Mouse (Mus musculus) hindbrain, postnatal 0 days (tissue): ENCODE measurements around the gene Fam155a. TPM values are rescaled to one million over a fixed set of nuclear protein-coding genes. Genes with fewer than 3 reads are reported as not detected.
A peak's percentile ranks its signal among the peaks of the same experiment; 100 is the strongest.

Experiments used
- ATAC-seq: fragments of 200-750 bp; cut with Nextera tagmentation; 2 replicates; pipeline ENCODE4 v1.8.0; 2017; ENCODE audit warnings: mild to moderate bottlenecking, moderate TSS enrichment, moderate library complexity
- DNase-seq: peaks from one replicate; pipeline ENCODE4 v3.0.0-alpha.2; 2015; ENCODE audit warnings: low spot score
- H3K27ac ChIP-seq: fragments of 300-500 bp; sonication (generic); 2 replicates; pipeline ENCODE4 v1.5.1; 2014; ENCODE audit warnings: mild to moderate bottlenecking
- H3K27me3 ChIP-seq: fragments of 300-500 bp; sonication (generic); 2 replicates; pipeline ENCODE4 v1.6.1; 2014; ENCODE audit warnings: low read length, mixed read lengths; ENCODE audit not compliant: insufficient read depth
- H3K36me3 ChIP-seq: fragments of 300-500 bp; sonication (generic); 2 replicates; pipeline ENCODE4 v1.6.1; 2014; ENCODE audit warnings: low read length, mixed read lengths; ENCODE audit not compliant: insufficient read depth
- H3K4me1 ChIP-seq: fragments of 300-500 bp; sonication (generic); 2 replicates; pipeline ENCODE4 v1.6.1; 2014; ENCODE audit warnings: antibody characterized with exemption, low read length, mixed read lengths; ENCODE audit not compliant: insufficient read depth
- H3K4me2 ChIP-seq: fragments of 300-500 bp; sonication (generic); 2 replicates; pipeline ENCODE4 v1.6.1; 2014; ENCODE audit warnings: low read depth, mild to moderate bottlenecking, low read length, moderate library complexity, mixed read lengths
- H3K4me3 ChIP-seq: fragments of 300-500 bp; sonication (generic); 2 replicates; pipeline ENCODE4 v1.5.1; 2014; ENCODE audit warnings: low read length
- H3K9ac ChIP-seq: fragments of 300-500 bp; sonication (generic); replicated peaks from 2 replicates; pipeline ENCODE4 v1.6.1; 2014; ENCODE audit warnings: mild to moderate bottlenecking, low read length, moderate library complexity, mixed read lengths
- H3K9me3 ChIP-seq: fragments of 300-500 bp; sonication (generic); 2 replicates; pipeline ENCODE4 v1.6.1; 2016; ENCODE audit warnings: low read length, mixed read lengths
- CTCF ChIP-seq: IDR thresholded peaks from 2 replicates; pipeline ENCODE4 v1.5.1; 2016; ENCODE audit warnings: antibody characterized with exemption, control low read depth, low read depth
- WGBS: fragments of 180-500 bp; shearing (Covaris S2); extraction: QIAGEN DNeasy Blood & Tissue Kit; methylation state at CpG from one replicate; pipeline ENCODE4 v1.1.7; 2014; 5-methylcytosine and 5-hydroxymethylcytosine counted together
- polyA plus RNA-seq: library from polyadenylated mRNA; unstranded; fragments of >200 nt; fragmentation: Nextera tagmentation; extraction: Ambion mirVana; gene quantifications from 2 replicates; pipeline ENCODE4 v1.2.1, GENCODE M21; 2015
- total RNA-seq: library from RNA; depleted of rRNA; stranded (reverse); fragments of >200 nt; gene quantifications from 2 replicates; pipeline ENCODE4 v1.2.3, GENCODE M21; 2014

Gene Fam155a
- total and polyA plus RNA-seq, 2 experiments from 2014 or later: 34.0 to 117 TPM

- no peak for DNase-seq
- no peaks in the 10 kb centered on the region for H3K4me1 ChIP-seq
- H3K4me3 ChIP-seq: no peak overlapping the region
- TF ChIP-seq CTCF: no peak
- no peaks in the 10 kb centered on the region for H3K36me3 ChIP-seq
- H3K27me3 ChIP-seq: no peaks in the 10 kb centered on the region
- no peak overlapping the region for H3K4me2 ChIP-seq
- no peak overlapping the region for H3K27ac ChIP-seq
- H3K9me3 ChIP-seq: no peaks in the 10 kb centered on the region
- ATAC-seq: 0 out of 2 replicates have a peak, but pooled peaks have one; percentile 43
- no peak overlapping the region for H3K9ac ChIP-seq
- WGBS: 47% methylated on average over 5 of the region's 5 CpGs
Measured at GRCm38 (mm10) chr8:9245994-9246393, 525.0 kb downstream of the Fam155a start.

GRCm38 (mm10) chr8:9240996-9241395 is 530.0 kb downstream of the Fam155a start:
- 26% methylated on average over 5 of the region's 5 CpGs for WGBS
- ATAC-seq: peak; percentile 46; the same call in 1 of the 2 replicates
- Histone ChIP-seq H3K36me3 (no peaks in the 10 kb centered on the region), H3K9ac (no peak overlapping the region), H3K27me3 (no peaks in the 10 kb centered on the region), H3K27ac (no peak overlapping the region), H3K4me2 (no peak overlapping the region), H3K4me1 (0 out of 2 replicates have a peak, but pooled peaks cover 8% of the 10 kb centered on the region), H3K4me3 (no peak overlapping the region), H3K9me3 (no peaks in the 10 kb centered on the region)
- DNase-seq: no peak
- TF ChIP-seq CTCF: no peak

GRCm38 (mm10) chr8:9239741-9240140 is 531.2 kb downstream of the Fam155a start:
- H3K4me1 ChIP-seq: 0 out of 2 replicates have a peak, but pooled peaks cover 8% of the 10 kb centered on the region
- no peaks in the 10 kb centered on the region for H3K36me3 ChIP-seq
- no peak for TF ChIP-seq CTCF
- H3K9me3 ChIP-seq: no peaks in the 10 kb centered on the region
- no peaks in the 10 kb centered on the region for H3K27me3 ChIP-seq
- DNase-seq (peak; percentile 38), ATAC-seq (no peak)
- H3K4me3 ChIP-seq: no peak overlapping the region
- 0 out of 2 replicates have a peak overlapping the region, but pooled peaks have one; percentile 3 for H3K4me2 ChIP-seq
- 37% methylated on average over 11 of the region's 11 CpGs for WGBS
- H3K27ac ChIP-seq: no peak overlapping the region
- H3K9ac ChIP-seq: no peak overlapping the region

- Histone ChIP-seq H3K9me3 (no peaks in the 10 kb centered on the region), H3K4me2 (no peak overlapping the region), H3K27ac (no peak overlapping the region), H3K4me3 (no peak overlapping the region), H3K4me1 (0 out of 2 replicates have a peak, but pooled peaks cover 8% of the 10 kb centered on the region), H3K9ac (no peak overlapping the region), H3K36me3 (no peaks in the 10 kb centered on the region), H3K27me3 (no peaks in the 10 kb centered on the region)
- WGBS: 71% methylated on average over 9 of the region's 9 CpGs
- ATAC-seq: 0 out of 2 replicates have a peak, but pooled peaks have one; percentile 36
- TF ChIP-seq CTCF: no peak
- no peak for DNase-seq
Measured at GRCm38 (mm10) chr8:9238974-9239373, 532.0 kb downstream of the Fam155a start.

GRCm38 (mm10) chr8:9233326-9233919 is 537.5 kb downstream of the Fam155a start:
- Histone ChIP-seq H3K4me3 (no peak overlapping the region), H3K9me3 (no peaks in the 10 kb centered on the region), H3K27ac (no peak overlapping the region), H3K36me3 (no peaks in the 10 kb centered on the region), H3K9ac (no peak overlapping the region), H3K4me2 (no peak overlapping the region), H3K27me3 (no peaks in the 10 kb centered on the region), H3K4me1 (no peaks in the 10 kb centered on the region)
- 6% methylated on average over 12 of the region's 12 CpGs for WGBS
- DNase-seq (peak; percentile 96), ATAC-seq (peak; percentile 90)
- TF ChIP-seq CTCF: peak; percentile 97

- peak; percentile 98 for TF ChIP-seq CTCF
- H3K9ac ChIP-seq: no peak overlapping the region
- H3K9me3 ChIP-seq: no peaks in the 10 kb centered on the region
- H3K36me3 ChIP-seq: no peaks in the 10 kb centered on the region
- H3K4me1 ChIP-seq: no peaks in the 10 kb centered on the region
- H3K27me3 ChIP-seq: no peaks in the 10 kb centered on the region
- 29% methylated on average over 19 of the region's 19 CpGs for WGBS
- no peak overlapping the region for H3K4me3 ChIP-seq
- peak; percentile 84 for ATAC-seq
- H3K4me2 ChIP-seq: no peak overlapping the region
- DNase-seq: peak; percentile 90
- no peak overlapping the region for H3K27ac ChIP-seq
Measured at GRCm38 (mm10) chr8:9227779-9228464, 543.0 kb downstream of the Fam155a start.

- TF ChIP-seq CTCF: no peak
Measured at GRCm38 (mm10) chr8:9226767-9227166, 544.2 kb downstream of the Fam155a start.

More at GRCm38 (mm10) chr8:9226767-9227166, 544.2 kb downstream of the Fam155a start:
- no peaks in the 10 kb centered on the region for H3K4me1 ChIP-seq
- H3K9me3 ChIP-seq: no peaks in the 10 kb centered on the region
- H3K4me2 ChIP-seq: no peak overlapping the region
- no peak overlapping the region for H3K9ac ChIP-seq
- no peak overlapping the region for H3K27ac ChIP-seq
- ATAC-seq: no peak
- H3K4me3 ChIP-seq: no peak overlapping the region
- WGBS: 90% methylated on average over 7 of the region's 7 CpGs
- H3K27me3 ChIP-seq: no peaks in the 10 kb centered on the region
- DNase-seq: no peak
- no peaks in the 10 kb centered on the region for H3K36me3 ChIP-seq
